Mouse (Mus musculus): ENCODE results near the gene Cd79b.

The Cd79b gene

GRCm38 (mm10) chr11:106273811-106274210 lies 40.8 kb downstream of the Cd79b start:
- no peak for DNase-seq (ENCODE audit: low spot score in 2 of 2)

- DNase-seq (ENCODE audit: low spot score in 2 of 2) = no peak
Measured at GRCm38 (mm10) chr11:106273311-106273684, 41.3 kb downstream of the Cd79b start.

- peak; percentile 97 to 99 for DNase-seq (ENCODE audit: low spot score in 2 of 2)
Measured at GRCm38 (mm10) chr11:106272644-106273310, 41.8 kb downstream of the Cd79b start, which contains the start of gene Smarcd2. Gene Smarcd2, minus strand, starts transcription at chr11:106272972.

- peak in 1 of 2 experiments; percentile 51 for DNase-seq (ENCODE audit: low spot score in 2 of 2)
Measured at GRCm38 (mm10) chr11:106271794-106272643, 42.5 kb downstream of the Cd79b start.

GRCm38 (mm10) chr11:106271131-106271793 lies 43.3 kb downstream of the Cd79b start:
- no peak for DNase-seq (ENCODE audit: low spot score in 2 of 2)

- peak; percentile 73 to 81 for DNase-seq (ENCODE audit: low spot score in 2 of 2)
Measured at GRCm38 (mm10) chr11:106269060-106269431, 45.5 kb downstream of the Cd79b start.

- no peak for DNase-seq (ENCODE audit: low spot score in 2 of 2)
Measured at GRCm38 (mm10) chr11:106268326-106269059, 46.1 kb downstream of the Cd79b start.

GRCm38 (mm10) chr11:106267871-106268270 lies 46.7 kb downstream of the Cd79b start:
- no peak for DNase-seq (ENCODE audit: low spot score in 2 of 2)

GRCm38 (mm10) chr11:106267311-106267852 lies 47.2 kb downstream of the Cd79b start:
- DNase-seq (ENCODE audit: low spot score in 2 of 2) = no peak

- no peak for DNase-seq (ENCODE audit: low spot score in 2 of 2)
Measured at GRCm38 (mm10) chr11:106266431-106266830, 48.1 kb downstream of the Cd79b start.

GRCm38 (mm10) chr11:106265570-106265969 lies 49.0 kb downstream of the Cd79b start:
- no peak for DNase-seq (ENCODE audit: low spot score in 2 of 2)

GRCm38 (mm10) chr11:106264988-106265387 lies 49.6 kb downstream of the Cd79b start:
- DNase-seq (ENCODE audit: low spot score in 2 of 2) = no peak

- DNase-seq (ENCODE audit: low spot score in 2 of 2) = no peak
Measured at GRCm38 (mm10) chr11:106263963-106264362, 50.6 kb downstream of the Cd79b start.
